Mouse (Mus musculus) testis, postnatal 10 days (tissue): ENCODE data around the gene Frmd4a.
"Not testable (repeated sequence)": the region's sequence is repeated elsewhere in the genome, so short reads cannot be mapped to it uniquely, and the experiment has no call there.

ENCODE experiments used
- DNase-seq: peaks from one replicate; pipeline ENCODE4 v3.0.0; 2021; ENCODE audit warnings: low spot score

The Frmd4a gene

DNA sequence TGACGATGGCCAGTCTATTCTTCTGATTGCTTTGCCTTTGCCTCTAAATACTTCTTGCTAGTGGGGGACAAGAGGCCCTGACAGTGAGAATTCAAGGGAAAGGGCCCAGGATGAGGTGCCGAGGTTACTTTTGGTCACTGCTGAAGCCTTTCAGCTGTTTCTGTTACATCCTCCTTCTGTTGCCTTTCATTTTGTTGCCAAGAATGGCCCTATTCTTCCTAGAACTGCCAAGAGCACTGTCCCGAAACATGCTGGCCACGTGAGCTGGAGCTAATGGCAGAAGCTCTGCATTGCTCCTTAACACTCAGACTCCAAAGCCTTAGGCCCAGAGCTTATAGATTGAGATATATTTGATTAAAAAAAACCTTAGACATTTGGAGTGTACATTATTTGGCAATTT, 178.5 kb downstream of the Frmd4a start:
- no peak for DNase-seq

DNA sequence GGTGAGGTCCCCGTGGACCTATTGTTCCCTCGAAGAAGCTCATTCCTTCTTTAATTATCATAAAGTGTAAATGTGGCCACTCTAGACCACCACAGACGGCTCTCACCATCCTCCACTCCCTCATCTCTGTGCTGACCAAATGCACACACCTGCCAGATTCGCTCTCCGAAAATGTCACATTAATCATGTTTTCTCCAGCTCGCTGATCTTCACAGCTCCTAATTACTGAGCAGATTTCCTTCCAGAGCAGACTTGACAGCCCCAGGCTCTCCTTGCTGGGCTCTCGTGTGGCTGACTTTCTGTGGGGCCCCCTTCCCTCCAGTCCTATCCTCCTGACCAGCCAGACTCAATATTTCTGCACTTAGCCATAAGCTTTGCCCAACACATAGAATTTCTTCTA, 191.7 kb downstream of the Frmd4a start:
- no peak for DNase-seq

DNA sequence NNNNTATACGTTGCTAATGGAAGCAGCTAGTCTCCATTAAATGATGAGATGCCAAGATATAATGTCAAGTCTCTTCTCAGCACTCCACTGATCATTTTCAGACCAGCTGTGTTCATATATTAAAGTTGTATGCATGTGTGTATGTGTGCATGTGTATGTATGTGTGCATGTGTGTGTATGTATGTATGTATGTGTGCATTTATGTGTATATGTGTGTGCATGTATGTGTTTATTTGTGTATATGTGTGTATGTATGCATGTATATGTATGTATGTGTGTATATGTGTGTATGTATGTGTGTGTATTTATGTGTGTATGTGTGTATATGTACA, 204.9 kb downstream of the Frmd4a start:
- no peak for DNase-seq

DNA sequence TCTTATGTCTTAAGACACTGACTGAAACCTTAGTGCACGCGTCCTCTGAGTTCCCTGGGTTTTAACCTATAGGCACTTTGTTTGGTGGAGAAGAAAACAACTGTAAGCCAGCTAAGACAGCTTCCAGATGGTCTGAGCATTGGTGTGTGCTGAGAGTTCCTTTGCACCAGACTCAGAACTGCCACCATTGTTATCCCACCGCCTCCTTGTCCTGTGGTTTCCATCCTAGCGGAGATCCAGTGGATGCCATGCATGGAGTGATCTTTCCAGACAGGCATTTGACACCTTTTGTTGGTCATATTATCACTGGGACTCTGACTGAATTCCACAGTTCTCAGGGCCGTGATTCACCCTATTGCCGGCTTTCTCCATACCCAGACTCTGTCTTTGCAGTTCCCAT, 205.8 kb downstream of the Frmd4a start:
- DNase-seq = no peak

DNA sequence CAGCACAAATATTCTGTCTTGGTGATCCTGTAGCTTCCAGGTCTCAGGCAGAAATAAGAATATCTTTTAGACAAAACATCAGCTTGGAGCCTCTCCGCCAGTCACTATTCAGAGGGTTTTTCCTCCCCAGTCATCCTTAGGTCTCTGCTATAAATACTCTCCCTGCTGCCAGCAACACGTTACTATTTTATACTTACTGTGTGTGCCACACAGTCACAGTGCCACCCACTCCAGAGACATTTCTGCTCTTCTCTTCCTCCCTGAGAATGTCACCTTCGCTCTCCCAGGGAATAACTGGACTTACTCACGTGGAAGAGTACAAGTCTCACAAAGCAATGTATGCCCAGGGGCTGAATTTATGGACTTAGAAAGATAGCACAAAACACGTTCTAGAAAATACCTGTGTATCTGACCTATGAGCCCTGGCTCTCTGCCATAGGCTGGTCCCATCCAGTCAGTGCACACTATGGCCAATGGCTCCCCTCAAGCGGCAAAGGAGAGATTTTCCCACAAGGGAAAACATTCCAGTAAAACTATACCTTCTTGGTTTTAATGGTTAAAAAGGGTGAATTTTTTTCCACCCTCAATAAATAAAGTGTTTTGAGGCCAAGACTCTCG, 209.5 kb downstream of the Frmd4a start:
- DNase-seq = no peak

DNA sequence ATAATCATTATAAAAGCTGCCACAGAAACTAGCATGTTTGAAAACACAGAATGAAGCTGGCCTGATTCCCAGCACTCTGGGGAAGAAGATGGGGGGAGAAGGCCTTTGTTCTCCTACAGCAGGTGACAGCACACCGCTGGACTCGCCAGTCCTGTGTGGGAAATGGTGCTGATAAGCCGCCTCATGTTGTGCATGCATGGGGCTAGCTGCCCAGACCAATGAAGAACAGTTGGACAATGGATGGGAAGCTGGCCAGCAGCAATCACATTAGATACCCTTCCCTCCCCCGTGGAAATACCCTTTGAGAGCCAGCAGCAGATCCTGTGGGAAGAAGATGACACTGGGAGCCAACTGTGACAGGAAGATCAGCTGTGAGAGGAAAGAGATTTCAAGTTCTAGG, 210.0 kb downstream of the Frmd4a start:
- no peak for DNase-seq

DNA sequence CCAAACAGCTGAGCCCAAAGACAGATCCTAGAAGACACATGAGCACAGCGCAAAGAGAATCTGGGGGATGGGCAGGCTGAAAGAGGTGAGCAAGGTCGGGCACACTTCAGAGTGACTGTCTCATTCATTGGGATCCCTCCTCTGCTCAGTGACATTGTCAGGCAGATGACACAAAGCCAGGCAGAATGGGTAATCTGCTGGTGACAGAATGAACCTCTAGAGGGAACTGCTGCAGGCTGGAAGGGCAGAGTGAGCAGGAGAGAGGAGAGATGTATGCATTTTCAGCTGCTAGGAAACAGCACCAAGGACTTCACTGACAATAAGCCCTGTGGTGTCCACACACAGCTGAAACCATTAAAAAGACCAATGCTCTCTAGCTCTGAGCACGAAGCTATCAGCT, 211.0 kb downstream of the Frmd4a start:
- DNase-seq = no peak

DNA sequence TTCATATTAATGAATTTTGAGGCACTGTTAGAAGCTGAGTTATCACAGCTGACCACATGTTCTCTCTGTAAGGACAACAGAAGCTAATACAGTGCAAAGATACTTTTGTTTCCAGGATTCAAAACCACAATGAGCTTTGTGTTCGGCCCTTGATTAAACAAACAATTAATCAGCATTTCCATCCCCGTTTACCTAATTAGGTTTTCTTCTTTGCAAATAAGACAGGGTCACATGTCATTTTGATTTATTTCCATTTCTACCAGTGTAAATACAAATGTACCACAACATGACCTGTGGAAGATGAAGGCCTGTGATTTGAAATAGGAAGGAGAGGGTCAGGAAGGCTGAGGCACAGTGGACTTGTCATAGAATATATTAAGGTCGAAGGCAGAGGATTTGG, 214.8 kb downstream of the Frmd4a start:
- DNase-seq = no peak

DNA sequence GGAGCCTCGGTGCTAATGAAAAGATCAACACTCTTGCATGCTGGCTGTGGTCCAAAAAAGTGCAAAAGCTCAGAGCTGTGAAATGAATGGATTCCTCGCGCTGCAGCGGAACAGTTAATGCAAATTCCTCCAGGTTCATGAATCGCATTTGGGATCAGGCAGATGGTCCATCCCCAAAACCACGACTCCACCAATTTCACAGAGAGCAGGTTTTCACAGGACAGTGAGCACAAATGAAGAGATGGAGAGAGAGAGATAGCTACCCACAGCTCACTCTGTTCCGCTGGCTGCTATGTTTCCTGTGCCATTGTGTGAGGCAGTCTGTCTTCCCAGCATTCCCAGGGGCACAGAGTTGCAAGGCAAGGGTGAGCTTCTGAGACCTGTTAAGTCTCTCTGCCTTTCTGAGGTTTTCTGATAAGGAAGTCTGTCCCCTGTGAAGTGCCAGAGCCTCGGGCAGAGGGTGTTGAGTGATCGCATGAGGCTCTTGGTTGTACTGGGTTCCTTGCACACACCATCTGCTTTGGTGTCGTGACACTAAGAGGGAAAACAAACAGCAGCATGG, 215.3 kb downstream of the Frmd4a start:
- DNase-seq = no peak

DNA sequence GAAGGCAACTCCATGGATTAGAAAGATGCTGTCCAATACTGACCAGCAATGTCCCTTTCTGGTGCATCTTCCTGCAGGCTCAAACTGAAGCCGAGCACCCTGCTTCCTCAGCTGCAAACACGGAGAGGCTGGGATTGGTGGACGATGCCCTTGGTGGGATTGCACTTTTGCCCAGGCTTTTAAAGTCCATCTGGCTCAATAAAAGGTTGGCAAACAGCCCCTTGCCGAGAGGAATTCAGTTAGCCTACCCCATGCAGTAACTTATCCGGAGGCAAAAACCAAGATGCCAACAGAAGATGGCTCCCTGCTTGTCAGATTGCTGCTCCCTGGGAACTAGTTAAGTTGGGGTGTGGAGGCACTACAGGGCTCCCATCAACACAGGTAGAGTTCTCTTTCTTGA, 220.2 kb downstream of the Frmd4a start:
- no peak for DNase-seq

DNA sequence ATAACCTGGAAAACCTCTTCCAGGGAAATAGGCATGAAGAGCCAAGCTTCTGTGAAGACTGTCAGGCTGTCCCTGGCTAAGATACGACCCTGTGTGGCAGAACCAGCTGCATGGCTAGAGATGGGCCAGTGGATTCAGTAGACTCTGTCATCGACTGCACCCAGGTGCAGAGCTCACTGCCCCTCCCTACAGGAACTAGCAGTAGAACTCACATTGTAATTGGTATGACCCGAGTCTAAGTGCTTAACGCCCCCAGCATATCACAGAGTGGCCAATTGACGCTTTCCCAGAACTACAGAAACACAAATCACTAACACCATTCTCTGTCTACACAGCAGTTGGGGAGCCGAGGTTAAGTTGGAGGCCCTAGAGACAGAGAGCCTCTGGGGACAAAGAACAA, 232.2 kb downstream of the Frmd4a start:
- DNase-seq = no peak

DNA sequence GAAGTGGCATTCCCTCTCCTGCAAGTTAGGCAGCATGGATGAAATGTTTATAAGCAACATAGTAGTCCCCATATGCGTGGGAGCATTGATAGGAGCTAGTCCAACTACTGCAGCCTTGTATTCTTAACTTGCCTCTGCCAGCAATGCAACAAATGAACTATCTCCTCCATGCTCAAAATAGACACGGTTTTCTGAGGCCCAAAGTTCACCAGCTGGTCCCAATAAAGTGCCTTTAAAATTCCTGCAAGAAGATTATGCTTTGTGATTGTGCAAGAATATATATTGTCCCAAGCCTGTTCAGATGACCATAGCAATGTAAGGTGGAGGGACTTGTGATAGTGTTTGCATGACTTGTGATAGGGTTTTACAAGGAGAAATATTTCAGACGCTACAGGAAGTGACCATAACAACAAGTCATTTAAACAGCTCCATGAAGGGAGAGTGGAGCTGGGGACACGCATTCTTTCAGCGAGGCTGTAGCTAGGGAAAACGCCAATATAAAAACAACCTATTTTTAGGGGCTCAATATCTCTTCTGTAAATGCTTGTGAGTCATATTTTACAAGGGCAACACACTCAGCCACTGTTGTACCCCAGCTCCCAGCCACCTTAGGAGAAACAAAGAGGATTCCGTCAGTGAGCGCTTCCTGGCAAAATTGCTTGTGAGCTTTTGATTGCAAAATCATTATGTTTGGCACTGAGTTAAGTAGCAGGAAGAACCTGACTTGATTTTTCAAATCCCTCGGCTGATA, 235.2 kb downstream of the Frmd4a start:
- DNase-seq = no peak

DNA sequence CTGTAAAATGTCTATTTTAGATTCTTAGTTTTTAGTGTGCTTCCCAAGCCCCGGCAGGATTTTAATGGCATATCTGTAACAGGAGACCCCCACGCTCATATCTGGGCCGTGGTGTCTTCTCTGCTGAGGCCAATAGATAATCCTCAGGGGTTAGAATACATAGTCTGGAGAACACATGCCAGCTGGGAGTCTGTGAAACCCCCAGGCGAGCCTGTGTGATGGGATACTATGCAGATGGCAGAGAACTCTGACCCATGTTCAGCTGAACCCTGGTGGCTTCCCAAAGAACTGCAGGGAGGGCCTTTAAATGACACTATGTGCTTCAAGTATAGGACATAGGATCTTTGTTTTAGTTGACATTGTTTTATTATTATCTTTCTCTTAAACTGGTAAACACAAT, 235.8 kb downstream of the Frmd4a start:
- DNase-seq = peak; percentile 78

DNA sequence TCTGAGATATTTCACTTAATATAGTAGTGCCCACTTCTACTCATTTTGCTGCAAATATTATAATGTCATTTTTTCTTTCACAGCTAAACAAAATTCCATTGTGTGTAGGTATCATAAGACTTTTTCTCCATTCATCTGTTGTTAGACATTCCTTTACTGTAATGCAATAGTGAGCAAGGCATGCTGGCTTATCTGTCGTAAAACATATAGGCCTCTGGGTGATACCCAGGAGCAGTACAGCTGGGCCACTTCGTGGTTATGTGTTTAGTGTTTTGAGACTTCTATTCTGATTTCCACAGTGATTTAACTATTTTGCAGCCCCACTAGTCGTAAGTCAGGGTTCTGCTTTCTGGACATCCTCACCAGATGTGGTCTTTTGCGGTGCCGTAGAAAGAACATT, 236.6 kb downstream of the Frmd4a start:
- DNase-seq = no peak

DNA sequence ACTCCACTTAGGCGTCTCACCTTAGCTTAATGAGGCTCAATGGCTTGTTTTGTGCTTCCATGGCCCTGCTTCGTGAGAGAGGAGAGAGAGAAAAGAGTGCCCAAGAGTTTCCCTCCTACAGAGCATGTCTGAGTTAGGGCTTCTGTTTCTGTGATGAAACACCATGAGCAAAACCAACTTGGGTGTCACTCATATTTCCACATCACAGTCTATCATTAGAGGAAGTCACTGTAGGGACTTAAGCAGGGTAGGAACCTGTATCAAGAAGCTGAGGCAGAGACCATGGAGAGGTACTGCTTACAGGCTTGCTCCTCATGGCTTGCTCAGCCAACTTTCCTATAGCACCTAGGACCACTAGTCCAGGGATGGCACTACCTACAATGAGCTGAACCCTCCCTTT, 238.7 kb downstream of the Frmd4a start:
- DNase-seq = no peak

DNA sequence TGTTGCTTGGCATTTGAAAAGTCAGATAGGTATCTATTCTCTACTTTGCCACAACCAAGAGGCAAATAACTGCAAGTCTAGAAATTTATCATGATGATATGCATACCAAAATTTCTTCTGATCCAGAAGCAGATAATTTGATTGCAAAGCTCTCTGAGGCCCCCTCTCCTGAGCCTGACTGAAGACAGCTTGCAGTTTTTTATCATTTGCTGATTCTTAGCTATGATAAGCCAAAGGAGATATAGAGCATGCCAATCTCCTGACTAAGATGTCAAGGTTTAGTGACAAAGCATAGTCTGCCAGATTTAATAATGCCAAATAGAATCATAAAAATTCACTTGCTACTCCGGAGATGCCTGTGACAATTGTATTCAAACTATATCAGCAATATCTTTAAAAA, 240.1 kb downstream of the Frmd4a start:
- DNase-seq = no peak

DNA sequence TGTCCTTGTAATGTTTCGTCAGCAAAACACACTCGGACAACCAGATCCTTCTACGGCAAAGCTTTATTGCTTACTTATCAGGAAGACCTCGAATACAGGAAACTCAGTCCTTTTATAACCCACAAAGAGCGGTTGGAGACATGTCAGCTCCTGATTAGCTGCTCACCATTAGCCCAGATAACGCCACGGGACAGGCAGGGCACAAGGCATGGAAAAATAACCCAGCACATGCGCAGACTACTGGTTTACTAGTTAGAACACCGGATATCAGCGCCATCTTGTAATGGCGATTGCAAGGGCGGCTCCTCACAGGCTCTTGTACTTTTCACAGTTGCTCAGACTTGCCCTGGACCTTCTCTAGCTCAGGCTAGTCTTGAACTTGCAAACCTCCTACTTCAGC, 241.3 kb downstream of the Frmd4a start:
- not testable (repeated sequence) for DNase-seq

DNA sequence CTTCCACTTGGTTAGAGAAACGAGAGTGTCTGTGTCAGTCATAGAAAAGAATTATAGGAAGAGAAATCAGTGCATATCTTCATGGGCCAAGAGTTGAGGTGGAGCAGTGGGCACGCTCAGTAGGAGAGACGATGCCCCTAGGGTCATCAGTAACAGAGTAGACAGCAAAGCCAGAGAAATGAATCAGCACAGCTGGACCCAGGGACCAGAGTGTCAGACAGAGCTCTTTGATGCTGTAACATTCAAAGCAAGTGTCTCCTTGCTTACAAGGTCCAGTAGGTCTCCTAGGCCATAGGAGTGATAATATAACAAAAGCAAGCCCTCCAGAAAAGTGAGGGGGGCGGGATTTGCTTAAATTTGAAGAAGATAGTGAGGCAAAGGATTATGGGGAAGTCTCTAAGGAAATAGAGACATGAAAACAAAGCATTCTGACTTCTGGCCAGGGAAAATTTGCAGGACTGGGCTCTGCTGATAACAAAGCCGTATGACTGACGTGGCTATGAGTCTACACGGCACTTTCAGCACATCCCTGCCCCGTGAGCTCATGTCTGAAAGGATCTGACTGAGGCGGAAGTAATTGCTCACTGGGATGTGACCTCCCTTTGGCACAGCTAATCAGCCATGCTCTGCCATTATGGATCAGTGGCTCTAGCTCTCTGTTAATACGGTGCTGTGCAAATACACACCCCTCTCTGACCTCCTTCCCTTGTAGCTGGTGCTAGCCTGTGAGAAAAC, 243.0 kb downstream of the Frmd4a start:
- no peak for DNase-seq

DNA sequence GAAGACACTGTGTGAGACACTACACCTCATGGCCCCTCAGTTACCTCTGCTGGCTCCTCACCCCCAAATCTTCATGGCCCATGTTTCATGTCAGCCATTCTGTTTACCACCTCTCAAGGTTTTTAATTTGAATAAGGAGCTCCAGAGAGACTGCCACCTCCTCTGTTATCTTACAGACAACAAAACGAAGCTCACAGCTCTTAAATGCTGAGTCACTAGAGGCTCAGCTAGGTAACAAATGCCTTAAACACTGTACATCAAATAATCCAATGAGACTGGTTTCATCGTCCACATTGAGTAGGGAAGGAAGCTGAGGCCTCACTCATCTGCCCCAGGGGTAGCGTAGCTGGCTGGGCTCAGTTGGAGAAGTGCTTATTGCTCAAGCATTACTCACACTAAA, 245.2 kb downstream of the Frmd4a start:
- no peak for DNase-seq

DNA sequence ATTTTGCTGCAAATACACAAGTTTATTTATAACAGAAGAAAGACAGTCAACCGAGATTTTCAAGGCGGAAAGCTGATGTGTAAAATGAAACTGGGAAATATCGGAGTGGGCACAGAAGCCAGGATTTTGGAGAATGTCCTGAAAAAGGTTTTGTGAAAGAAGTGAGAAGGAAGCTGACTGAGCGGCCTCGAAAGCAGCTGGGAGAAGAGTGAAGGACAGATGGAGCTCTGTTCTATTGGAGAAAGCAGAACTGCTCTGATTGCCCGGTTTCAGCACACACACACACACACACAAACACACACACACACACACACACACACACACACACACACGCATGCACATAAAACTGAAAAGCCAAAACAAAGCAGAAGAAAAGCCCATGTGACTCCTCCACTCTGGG, 249.9 kb downstream of the Frmd4a start:
- DNase-seq = no peak

DNA sequence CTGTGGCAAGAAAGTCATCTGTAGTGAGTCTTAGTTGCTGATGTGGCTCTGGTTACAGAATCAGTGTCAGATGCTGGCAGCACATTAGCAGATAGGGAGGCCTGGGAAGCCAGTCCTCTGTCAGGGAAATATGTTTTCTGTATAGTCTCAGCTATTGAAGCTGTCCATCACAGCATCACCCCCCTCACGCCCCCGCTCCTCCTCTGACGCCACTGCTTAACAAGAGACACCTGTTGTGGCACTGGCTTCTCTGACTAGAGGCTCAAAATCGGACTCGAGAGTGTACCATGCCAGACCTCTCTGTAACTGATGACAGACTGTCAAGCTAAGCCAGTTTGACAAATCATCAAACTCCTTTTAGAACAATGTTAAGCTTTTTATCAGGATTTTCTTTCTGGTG, 265.3 kb downstream of the Frmd4a start:
- DNase-seq = no peak

DNA sequence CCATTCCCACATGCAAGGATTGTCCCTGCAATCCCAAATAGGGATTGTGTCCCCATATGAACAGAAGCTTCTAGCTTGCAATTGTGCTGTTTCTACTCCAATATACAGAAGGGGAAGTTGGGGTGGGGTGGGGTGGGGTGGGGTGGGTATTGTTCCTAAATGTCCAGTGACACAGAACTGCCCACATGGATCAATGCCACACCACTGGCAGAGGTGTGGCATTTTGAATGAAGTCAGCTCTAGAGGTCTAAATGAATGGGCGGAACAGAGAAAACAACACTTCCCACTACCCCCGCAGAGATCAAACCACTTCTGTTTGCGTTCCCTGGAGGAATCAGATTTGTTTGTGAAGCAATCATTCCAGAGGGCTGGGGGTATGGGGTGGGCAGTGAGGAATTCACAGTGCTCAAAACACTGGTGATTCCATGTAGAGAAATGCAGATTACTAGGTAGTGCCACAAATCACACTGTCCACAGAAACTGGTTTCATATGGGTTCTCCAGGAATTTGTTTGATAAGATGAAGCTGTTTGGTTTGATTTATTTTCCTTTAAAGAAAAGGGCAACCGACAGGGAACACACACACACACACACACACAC, 268.3 kb downstream of the Frmd4a start:
- DNase-seq = no peak

DNA sequence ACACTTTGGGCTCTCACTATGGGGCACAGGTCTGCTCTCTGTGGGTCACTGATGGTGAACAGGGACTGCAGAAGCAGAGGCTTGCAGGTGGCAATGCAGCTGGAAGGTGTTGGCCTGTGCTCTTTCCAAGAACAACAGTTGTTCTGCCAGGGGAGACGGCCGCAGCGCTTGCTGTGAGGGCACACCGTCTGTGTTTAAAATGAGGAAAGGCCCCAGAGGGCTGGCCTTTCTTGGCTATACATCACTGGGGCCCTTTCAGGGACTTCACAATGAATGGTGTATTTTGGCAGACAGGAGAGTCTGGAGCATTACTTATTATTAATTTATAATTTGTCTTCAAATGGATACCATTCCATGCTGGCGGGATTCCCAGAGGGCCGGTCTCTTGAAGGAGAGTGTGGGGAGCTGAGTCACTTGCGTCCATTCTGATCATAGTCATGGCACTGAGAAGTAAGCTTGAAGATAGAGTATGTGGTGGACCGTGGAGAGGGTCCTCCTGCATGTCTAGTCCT, 268.9 kb downstream of the Frmd4a start:
- DNase-seq = no peak
